In the genomic region with DNA sequence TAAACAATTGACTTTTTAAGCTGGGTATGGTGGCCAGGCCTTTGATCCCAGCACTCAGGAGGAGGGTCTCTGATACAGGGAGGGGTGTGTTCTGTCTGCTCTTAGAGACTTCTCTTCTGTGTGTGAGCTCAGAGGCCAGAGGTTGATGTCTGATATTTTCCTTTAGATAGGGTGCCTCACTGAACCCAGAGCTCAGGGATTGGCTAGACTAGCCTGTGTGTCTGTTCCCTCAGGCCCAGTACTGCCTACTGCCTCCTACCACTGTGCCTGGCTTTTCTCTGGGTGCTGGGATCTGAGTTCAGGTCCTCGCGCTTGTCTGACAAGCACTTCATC, we compare ENCODE assay signal across 10 mouse cellular contexts. TPM values are rescaled to one million over a fixed set of nuclear protein-coding genes. Genes with fewer than 3 reads are reported as not detected.
A peak's percentile ranks its signal among the peaks of the same experiment; 100 is the strongest.
DNase-seq lines count a peak whose midpoint lies in the region; ATAC-seq and TF ChIP-seq lines count a peak whose summit lies in the region.
"Had no signal": no experiment of that assay in that cellular context is flagged by ENCODE, and none has a peak within 500 bp of the region (broad histone marks: within the 10 kb centered on the region; RNA-seq: fewer than 3 reads in every experiment).

No protein-coding gene starts in this region.

- no peaks in the 10 kb centered on the region for H3K9me3 ChIP-seq in midbrain, postnatal 0 days (ENCODE audit: low read length)

- no peak for TF ChIP-seq CTCF in kidney, adult 2 months (conservative IDR thresholded peaks at IDR 0.05; ENCODE audit: insufficient read depth, insufficient read length, low read depth, low read length)
- no peak for TF ChIP-seq CTCF in bone marrow, adult 2 months (IDR thresholded peaks at IDR 0.05; ENCODE audit: control insufficient read depth, insufficient read depth, low read length)
- TF ChIP-seq CTCF in midbrain, postnatal 0 days (IDR thresholded peaks at IDR 0.05): no peak

- no peak overlapping the region for H3K9ac ChIP-seq in midbrain, postnatal 0 days (replicated peaks; ENCODE audit: low read length, poor library complexity, severe bottlenecking)

- H3K27ac ChIP-seq in kidney, adult 2 months (ENCODE audit: insufficient read depth, low read depth, low read length): 0 out of 2 replicates have a peak overlapping the region, but pooled peaks have one; percentile 1
- H3K27ac ChIP-seq in bone marrow, adult 2 months (ENCODE audit: control insufficient read depth, insufficient read depth, low read depth, low read length, poor library complexity): peak overlapping the region; percentile 44
- H3K27ac ChIP-seq in midbrain, postnatal 0 days (ENCODE audit: low read depth, low read length): no peak overlapping the region

- peaks cover 13% of the 10 kb centered on the region for H3K4me1 ChIP-seq in kidney, adult 2 months (ENCODE audit: control insufficient read depth, insufficient read depth, low read length)
- peaks cover 5% of the 10 kb centered on the region for H3K4me1 ChIP-seq in bone marrow, adult 2 months (ENCODE audit: control insufficient read depth, insufficient read depth, low read length)
- peaks cover 9% of the 10 kb centered on the region; the same call in 1 of the 2 replicates for H3K4me1 ChIP-seq in midbrain, postnatal 0 days (ENCODE audit: insufficient read depth, low read length)

- peak; percentile 32 for DNase-seq in kidney, adult 2 months
- no peak for DNase-seq in kidney, postnatal 14 days
- DNase-seq in midbrain, postnatal 0 days (ENCODE audit: low spot score): no peak
- no peak for DNase-seq in T-cell, adult 2 months (ENCODE audit: low spot score)
- no peak for DNase-seq in adrenal gland, adult 2 months
- DNase-seq: embryo, embryonic 11 days; gastrocnemius, postnatal 14 days; right cerebral cortex, postnatal 25 days had no signal

- ATAC-seq in erythroid progenitor cell, adult 5-6 weeks (replicated peaks; ENCODE audit: low FRiP score, poor library complexity, severe bottlenecking): peak; percentile 54
- no peak for ATAC-seq in midbrain, postnatal 0 days (ENCODE audit: low FRiP score)

- H3K27me3 ChIP-seq in kidney, adult 2 months (replicated peaks; ENCODE audit: control insufficient read depth, insufficient read depth, low read length): no peaks in the 10 kb centered on the region
- H3K27me3 ChIP-seq in midbrain, postnatal 0 days (ENCODE audit: insufficient read depth, low read length): 0 out of 2 replicates have a peak, but pooled peaks cover 1% of the 10 kb centered on the region

- WGBS in kidney, adult 2 months: 82% methylated on average over 2 of the region's 2 CpGs
- WGBS in bone marrow, adult 2 months: 79% methylated on average over 2 of the region's 2 CpGs
- WGBS in midbrain, postnatal 0 days: 83% methylated on average over 2 of the region's 2 CpGs

- H3K36me3 ChIP-seq in kidney, adult 2 months (ENCODE audit: control insufficient read depth, insufficient read depth, low read length): no peaks in the 10 kb centered on the region
- no peaks in the 10 kb centered on the region for H3K36me3 ChIP-seq in midbrain, postnatal 0 days (ENCODE audit: insufficient read depth, low read length)

- 0 out of 2 replicates have a peak overlapping the region, but pooled peaks have one; percentile 64 for H3K4me2 ChIP-seq in midbrain, postnatal 0 days (ENCODE audit: low read depth, low read length, poor library complexity, severe bottlenecking)

- TF ChIP-seq POLR2A in kidney, adult 2 months (IDR thresholded peaks at IDR 0.05; ENCODE audit: low read depth, low read length): no peak
- TF ChIP-seq POLR2A in bone marrow, adult 2 months (IDR thresholded peaks at IDR 0.05; ENCODE audit: borderline replicate concordance, control insufficient read depth, low read depth, low read length): no peak

- H3K4me3 ChIP-seq in kidney, adult 2 months (ENCODE audit: insufficient read depth, low read depth, low read length): peak overlapping the region; percentile 3; the same call in 1 of the 2 replicates
- H3K4me3 ChIP-seq in bone marrow, adult 2 months (replicated peaks; ENCODE audit: control insufficient read depth, low read depth, low read length): peak overlapping the region; percentile 48
- H3K4me3 ChIP-seq in midbrain, postnatal 0 days (ENCODE audit: low read depth, low read length): no peak overlapping the region

RNA-seq across cellular contexts. Expression of gene Gclm, which starts 2.4 kb away (rescaled TPM):
- 227 and 313 TPM in 2 replicates for polyA plus RNA-seq in kidney, adult 2 months (2012; rRNA removed)
- polyA plus RNA-seq in bone marrow, adult 2 months (2011; ENCODE audit: insufficient read depth, insufficient read length, low replicate concordance, missing spikeins): 107 and 167 TPM in 2 replicates
- 337 and 399 TPM in 2 replicates for total RNA-seq in erythroid progenitor cell, adult 5-6 weeks (2015; ENCODE audit: low replicate concordance)
- total RNA-seq in erythroid progenitor cell, adult 5-6 weeks (2017; ENCODE audit: low replicate concordance): 336 and 379 TPM in 2 replicates
- 21.6 and 27.7 TPM in 2 replicates for total RNA-seq in midbrain, postnatal 0 days (2014; rRNA removed)
- 44.3 and 51.2 TPM in 2 replicates for polyA plus RNA-seq in midbrain, postnatal 0 days (2015; fragmentation: Nextera tagmentation; extraction: Ambion mirVana)
- total RNA-seq in adrenal gland, adult 2 months (2021): 10 to 100 TPM; 82.8 to 97.9 TPM
- polyA plus RNA-seq in adrenal gland, adult 2 months (2012; rRNA removed): 161 and 269 TPM in 2 replicates

RNA-seq across cellular contexts. Expression of gene Dnttip2, which starts 26.5 kb away (rescaled TPM):
- polyA plus RNA-seq in kidney, adult 2 months (2012; rRNA removed): 6.6 and 7.9 TPM in 2 replicates
- 11.8 and 33.5 TPM in 2 replicates for polyA plus RNA-seq in bone marrow, adult 2 months (2011; ENCODE audit: insufficient read depth, insufficient read length, low replicate concordance, missing spikeins)
- 58.7 and 68.3 TPM in 2 replicates for total RNA-seq in erythroid progenitor cell, adult 5-6 weeks (2015; ENCODE audit: low replicate concordance)
- total RNA-seq in erythroid progenitor cell, adult 5-6 weeks (2017; ENCODE audit: low replicate concordance): 23.7 and 31.9 TPM in 2 replicates
- 10.8 and 22.8 TPM in 2 replicates for total RNA-seq in midbrain, postnatal 0 days (2014; rRNA removed)
- polyA plus RNA-seq in midbrain, postnatal 0 days (2015; fragmentation: Nextera tagmentation; extraction: Ambion mirVana): 43.9 and 50.1 TPM in 2 replicates
- total RNA-seq in adrenal gland, adult 2 months (2021): 10 to 100 TPM; 35.4 to 63.5 TPM
- polyA plus RNA-seq in adrenal gland, adult 2 months (2012; rRNA removed): 1.2 and 2.1 TPM in 2 replicates

RNA-seq across cellular contexts. Expression of gene Bcar3, which starts 46.2 kb away (rescaled TPM):
- polyA plus RNA-seq in kidney, adult 2 months (2012; rRNA removed): 41.3 and 45.1 TPM in 2 replicates
- polyA plus RNA-seq in bone marrow, adult 2 months (2011; ENCODE audit: insufficient read depth, insufficient read length, low replicate concordance, missing spikeins): 1.1 and 2.2 TPM in 2 replicates
- total RNA-seq in erythroid progenitor cell, adult 5-6 weeks (2015; ENCODE audit: low replicate concordance): 0.72 TPM in 1 of 2 replicates, not detected in the other
- 2.6 TPM in 1 of 2 replicates, not detected in the other for total RNA-seq in erythroid progenitor cell, adult 5-6 weeks (2017; ENCODE audit: low replicate concordance)
- total RNA-seq in midbrain, postnatal 0 days (2014; rRNA removed): 11.4 and 27.2 TPM in 2 replicates
- polyA plus RNA-seq in midbrain, postnatal 0 days (2015; fragmentation: Nextera tagmentation; extraction: Ambion mirVana): 5.5 and 6.0 TPM in 2 replicates
- total RNA-seq in adrenal gland, adult 2 months (2021): 10 to 100 TPM; 51.6 to 63.5 TPM
- 108 and 128 TPM in 2 replicates for polyA plus RNA-seq in adrenal gland, adult 2 months (2012; rRNA removed)
